Mouse (Mus musculus): ENCODE measurements around the gene Herc4. TPM values are rescaled to one million over a fixed set of nuclear protein-coding genes. Genes with fewer than 3 reads are reported as not detected.

The Herc4 gene
- polyA plus RNA-seq, 2 experiments: 21.5 to 33.7 TPM

GRCm38 (mm10) chr10:63238090-63238489 is 5.5 kb upstream of the Herc4 start:
- Histone ChIP-seq H3K4me1 (replicated peaks; ENCODE audit: control insufficient read depth in 2 of 2, insufficient read depth in 2 of 2, low read length in 1 of 2) (peaks cover 7 to 8% of the 10 kb centered on the region in 2 experiments), H3K4me2 (ENCODE audit: low read depth) (no peak overlapping the region), H3K9me3 (ENCODE audit: control insufficient read depth, low read length) (no peaks in the 10 kb centered on the region), H3K9ac (replicated peaks) (no peak overlapping the region), H3K27ac (no peak overlapping the region), H3K36me3 (replicated peaks; ENCODE audit: control insufficient read depth, insufficient read depth, low read depth) (no peaks in the 10 kb centered on the region), H3K27me3 (ENCODE audit: control insufficient read depth, insufficient read depth, low read length) (no peaks in the 10 kb centered on the region), H3K4me3 (ENCODE audit: insufficient read depth in 1 of 2, low read depth in 2 of 2, low read length in 2 of 2) (no peak overlapping the region)
- DNase-seq (ENCODE audit: low read depth in 3 of 3, low spot score in 3 of 3) (no peak), ATAC-seq (ENCODE audit: insufficient read depth) (no peak)
- TF ChIP-seq EP300 (IDR thresholded peaks at IDR 0.05; ENCODE audit: low read depth): no peak
- WGBS (ENCODE audit: insufficient replicate concordance): 58% methylated on average over 4 of the region's 4 CpGs

- H3K27me3 ChIP-seq (ENCODE audit: control insufficient read depth, insufficient read depth, low read length): no peaks in the 10 kb centered on the region
- no peak for DNase-seq (ENCODE audit: low read depth in 3 of 3, low spot score in 3 of 3)
- TF ChIP-seq EP300 (IDR thresholded peaks at IDR 0.05; ENCODE audit: low read depth): no peak
- no peak for TF ChIP-seq CTCF (IDR thresholded peaks at IDR 0.05; ENCODE audit: low read depth)
Measured at GRCm38 (mm10) chr10:63239848-63240247, 3.8 kb upstream of the Herc4 start.

GRCm38 (mm10) chr10:63240868-63241271 is 2.7 kb upstream of the Herc4 start:
- ATAC-seq (ENCODE audit: insufficient read depth) (no peak), DNase-seq (ENCODE audit: low read depth in 3 of 3, low spot score in 3 of 3) (no peak)
- TF ChIP-seq EP300 (IDR thresholded peaks at IDR 0.05; ENCODE audit: low read depth): no peak
- Histone ChIP-seq H3K9me3 (ENCODE audit: control insufficient read depth, low read length) (no peaks in the 10 kb centered on the region), H3K36me3 (replicated peaks; ENCODE audit: control insufficient read depth, insufficient read depth, low read depth) (peaks cover 6% of the 10 kb centered on the region), H3K4me1 (replicated peaks; ENCODE audit: control insufficient read depth in 2 of 2, insufficient read depth in 2 of 2, low read length in 1 of 2) (peaks cover 8 to 13% of the 10 kb centered on the region in 2 experiments), H3K9ac (replicated peaks) (no peak overlapping the region), H3K4me3 (ENCODE audit: insufficient read depth in 1 of 2, low read depth in 2 of 2, low read length in 2 of 2) (no peak overlapping the region), H3K27me3 (ENCODE audit: control insufficient read depth, insufficient read depth, low read length) (no peaks in the 10 kb centered on the region), H3K4me2 (ENCODE audit: low read depth) (no peak overlapping the region), H3K27ac (no peak overlapping the region)
- WGBS (ENCODE audit: insufficient replicate concordance): 62% methylated on average over 2 of the region's 2 CpGs

More at GRCm38 (mm10) chr10:63239848-63240247, 3.8 kb upstream of the Herc4 start:
- Histone ChIP-seq H3K27ac (no peak overlapping the region), H3K4me1 (replicated peaks; ENCODE audit: control insufficient read depth in 2 of 2, insufficient read depth in 2 of 2, low read length in 1 of 2) (peaks cover 8 to 9% of the 10 kb centered on the region in 2 experiments), H3K9me3 (ENCODE audit: control insufficient read depth, low read length) (no peaks in the 10 kb centered on the region), H3K4me2 (ENCODE audit: low read depth) (no peak overlapping the region), H3K4me3 (ENCODE audit: insufficient read depth in 1 of 2, low read depth in 2 of 2, low read length in 2 of 2) (no peak overlapping the region), H3K9ac (replicated peaks) (no peak overlapping the region), H3K36me3 (replicated peaks; ENCODE audit: control insufficient read depth, insufficient read depth, low read depth) (no peaks in the 10 kb centered on the region)
- WGBS (ENCODE audit: insufficient replicate concordance): 68% methylated on average over 2 of the region's 2 CpGs
- no peak for ATAC-seq (ENCODE audit: insufficient read depth)

GRCm38 (mm10) chr10:63242798-63243435 is 693 bp upstream of the Herc4 start:
- Histone ChIP-seq H3K27me3 (ENCODE audit: control insufficient read depth, insufficient read depth, low read length) (no peaks in the 10 kb centered on the region), H3K9ac (replicated peaks) (peak overlapping the region; percentile 81), H3K27ac (peak overlapping the region; percentile 61), H3K4me3 (ENCODE audit: insufficient read depth in 1 of 2, low read depth in 2 of 2, low read length in 2 of 2) (peak overlapping the region; percentile 56 to 100), H3K9me3 (ENCODE audit: control insufficient read depth, low read length) (no peaks in the 10 kb centered on the region), H3K36me3 (replicated peaks; ENCODE audit: control insufficient read depth, insufficient read depth, low read depth) (peaks cover 11% of the 10 kb centered on the region), H3K4me1 (replicated peaks; ENCODE audit: control insufficient read depth in 2 of 2, insufficient read depth in 2 of 2, low read length in 1 of 2) (peaks cover 8 to 19% of the 10 kb centered on the region in 2 experiments), H3K4me2 (ENCODE audit: low read depth) (peak overlapping the region; percentile 73)
- DNase-seq (ENCODE audit: low read depth in 3 of 3, low spot score in 3 of 3) (peak in 1 of 3 experiments; percentile 26), ATAC-seq (ENCODE audit: insufficient read depth) (no peak)
- no peak for TF ChIP-seq EP300 (IDR thresholded peaks at IDR 0.05; ENCODE audit: low read depth)
- TF ChIP-seq CTCF (IDR thresholded peaks at IDR 0.05; ENCODE audit: low read depth): no peak
- WGBS (ENCODE audit: insufficient replicate concordance): 19% methylated on average over 12 of the region's 12 CpGs

GRCm38 (mm10) chr10:63244055-63244671 is 553 bp downstream of the Herc4 start:
- Histone ChIP-seq H3K36me3 (replicated peaks; ENCODE audit: control insufficient read depth, insufficient read depth, low read depth) (peaks cover 11% of the 10 kb centered on the region), H3K9ac (replicated peaks) (peak overlapping the region; percentile 98), H3K27me3 (ENCODE audit: control insufficient read depth, insufficient read depth, low read length) (no peaks in the 10 kb centered on the region), H3K9me3 (ENCODE audit: control insufficient read depth, low read length) (no peaks in the 10 kb centered on the region), H3K4me2 (ENCODE audit: low read depth) (peak overlapping the region; percentile 73), H3K4me1 (replicated peaks; ENCODE audit: control insufficient read depth in 2 of 2, insufficient read depth in 2 of 2, low read length in 1 of 2) (peaks cover 8 to 19% of the 10 kb centered on the region in 2 experiments), H3K4me3 (ENCODE audit: insufficient read depth in 1 of 2, low read depth in 2 of 2, low read length in 2 of 2) (peak overlapping the region; percentile 73 to 100), H3K27ac (peak overlapping the region; percentile 96)
- DNase-seq (ENCODE audit: low read depth in 3 of 3, low spot score in 3 of 3): peak; percentile 16 to 36 (median 29)
- TF ChIP-seq CTCF (IDR thresholded peaks at IDR 0.05; ENCODE audit: low read depth): no peak
- TF ChIP-seq EP300 (IDR thresholded peaks at IDR 0.05; ENCODE audit: low read depth): no peak
- ATAC-seq (ENCODE audit: insufficient read depth): peak; percentile 57
- WGBS (ENCODE audit: insufficient replicate concordance): under 1% methylated on average over 41 of the region's 41 CpGs
